22 mouse cellular contexts compared by ENCODE assay signal in genomic region chr4:148198721-148199120, GRCm38 (mm10). TPM values are rescaled to one million over a fixed set of nuclear protein-coding genes. Genes with fewer than 3 reads are reported as not detected.
DNase-seq lines count a peak whose midpoint lies in the region; ATAC-seq and TF ChIP-seq lines count a peak whose summit lies in the region.
"Had no signal": no experiment of that assay in that cellular context is flagged by ENCODE, and none has a peak within 500 bp of the region (broad histone marks: within the 10 kb centered on the region; RNA-seq: fewer than 3 reads in every experiment).

No protein-coding gene starts in this region.

- DNase-seq in forebrain, embryonic 14.5 days (ENCODE audit: low spot score), result no peak
- DNase-seq in brain, embryonic 14.5 days (ENCODE audit: low read depth), result peak; percentile 52
- no peak for DNase-seq in cerebellum, adult 11-12 months
- DNase-seq: adrenal gland, adult 8-10 months; adrenal gland, postnatal 36 days; cerebellum, adult 18-20 months; cerebellum, adult 9-11 months; cerebellum, postnatal 36 days; gastrocnemius, postnatal 10 days; heart, adult 18-20 months; heart, postnatal 10 days; heart, postnatal 4 days; kidney, adult 18-20 months had no signal

- TF ChIP-seq CTCF in brain, embryonic 14.5 days (IDR thresholded peaks at IDR 0.05; ENCODE audit: borderline replicate concordance, extremely low read depth, insufficient read depth, insufficient read length), result no peak

- H3K27ac ChIP-seq in forebrain, embryonic 14.5 days (ENCODE audit: low read depth, low read length), result no peak overlapping the region
- H3K27ac ChIP-seq in forebrain, embryonic 16.5 days (ENCODE audit: low read length), result no peak overlapping the region
- H3K27ac ChIP-seq in midbrain, embryonic 12.5 days (replicated peaks), result no peak overlapping the region
- H3K27ac ChIP-seq in midbrain, embryonic 15.5 days, result no peak overlapping the region
- H3K27ac ChIP-seq in neural tube, embryonic 14.5 days (ENCODE audit: low read depth, low read length), result no peak overlapping the region
- H3K27ac ChIP-seq: embryonic facial prominence, embryonic 13.5 days; heart, embryonic 10.5 days; intestine, embryonic 15.5 days had no signal

- no peak for TF ChIP-seq POLR2A in brain, embryonic 14.5 days (IDR thresholded peaks at IDR 0.05; ENCODE audit: borderline replicate concordance, extremely low read depth, insufficient read depth, insufficient read length, poor library complexity, severe bottlenecking)

- WGBS in forebrain, embryonic 14.5 days, result 35% methylated on average over 10 of the region's 10 CpGs
- WGBS in forebrain, embryonic 16.5 days, result 30% methylated on average over 10 of the region's 10 CpGs
- 33% methylated on average over 10 of the region's 10 CpGs for WGBS in midbrain, embryonic 12.5 days
- WGBS in midbrain, embryonic 15.5 days, result 29% methylated on average over 10 of the region's 10 CpGs
- WGBS in neural tube, embryonic 14.5 days, result 15% methylated on average over 10 of the region's 10 CpGs

- H3K9me3 ChIP-seq in forebrain, embryonic 14.5 days (replicated peaks; ENCODE audit: control insufficient read depth, low read length), result no peaks in the 10 kb centered on the region
- no peaks in the 10 kb centered on the region for H3K9me3 ChIP-seq in forebrain, embryonic 16.5 days (ENCODE audit: control insufficient read depth, low read length)
- no peaks in the 10 kb centered on the region for H3K9me3 ChIP-seq in midbrain, embryonic 12.5 days
- H3K9me3 ChIP-seq in midbrain, embryonic 15.5 days, result no peaks in the 10 kb centered on the region
- H3K9me3 ChIP-seq in neural tube, embryonic 14.5 days (ENCODE audit: control insufficient read depth, low read length), result no peaks in the 10 kb centered on the region
- H3K9me3 ChIP-seq: embryonic facial prominence, embryonic 13.5 days; G1E; heart, embryonic 10.5 days; intestine, embryonic 15.5 days had no signal

- H3K4me1 ChIP-seq in forebrain, embryonic 14.5 days (ENCODE audit: control insufficient read depth, insufficient read depth, low read length), result no peaks in the 10 kb centered on the region
- H3K4me1 ChIP-seq in forebrain, embryonic 16.5 days (replicated peaks; ENCODE audit: control insufficient read depth, insufficient read depth, low read length), result no peaks in the 10 kb centered on the region
- H3K4me1 ChIP-seq in midbrain, embryonic 12.5 days, result peaks cover 13% of the 10 kb centered on the region
- H3K4me1 ChIP-seq in midbrain, embryonic 15.5 days, result peaks cover 6% of the 10 kb centered on the region
- H3K4me1 ChIP-seq in neural tube, embryonic 14.5 days (ENCODE audit: control insufficient read depth, insufficient read depth, low read length), result no peaks in the 10 kb centered on the region; the same call in 1 of the 2 replicates
- H3K4me1 ChIP-seq: embryonic facial prominence, embryonic 13.5 days; heart, embryonic 10.5 days; intestine, embryonic 15.5 days had no signal

- H3K27me3 ChIP-seq in forebrain, embryonic 14.5 days (replicated peaks; ENCODE audit: control insufficient read depth, insufficient read depth, low read length), result no peaks in the 10 kb centered on the region
- no peaks in the 10 kb centered on the region for H3K27me3 ChIP-seq in forebrain, embryonic 16.5 days (replicated peaks; ENCODE audit: control insufficient read depth, insufficient read depth, low read length)
- H3K27me3 ChIP-seq in midbrain, embryonic 12.5 days, result peaks cover 13% of the 10 kb centered on the region; the same call in 1 of the 2 replicates
- no peaks in the 10 kb centered on the region; the same call in 1 of the 2 replicates for H3K27me3 ChIP-seq in midbrain, embryonic 15.5 days (replicated peaks)
- no peaks in the 10 kb centered on the region for H3K27me3 ChIP-seq in neural tube, embryonic 14.5 days (ENCODE audit: control insufficient read depth, insufficient read depth, low read length)

- no peak overlapping the region for H3K4me3 ChIP-seq in forebrain, embryonic 14.5 days (ENCODE audit: low read depth, low read length)
- H3K4me3 ChIP-seq in forebrain, embryonic 16.5 days (replicated peaks; ENCODE audit: low read length), result no peak overlapping the region
- H3K4me3 ChIP-seq in midbrain, embryonic 12.5 days, result no peak overlapping the region
- no peak overlapping the region for H3K4me3 ChIP-seq in midbrain, embryonic 15.5 days
- no peak overlapping the region for H3K4me3 ChIP-seq in neural tube, embryonic 14.5 days (ENCODE audit: low read depth, low read length)
- H3K4me3 ChIP-seq: embryonic facial prominence, embryonic 13.5 days; heart, embryonic 10.5 days; intestine, embryonic 15.5 days had no signal

- H3K36me3 ChIP-seq in forebrain, embryonic 14.5 days (ENCODE audit: control insufficient read depth, insufficient read depth, low read length), result no peaks in the 10 kb centered on the region
- no peaks in the 10 kb centered on the region for H3K36me3 ChIP-seq in forebrain, embryonic 16.5 days (ENCODE audit: control insufficient read depth, insufficient read depth)
- no peaks in the 10 kb centered on the region for H3K36me3 ChIP-seq in midbrain, embryonic 12.5 days
- H3K36me3 ChIP-seq in midbrain, embryonic 15.5 days (replicated peaks), result no peaks in the 10 kb centered on the region
- no peaks in the 10 kb centered on the region for H3K36me3 ChIP-seq in neural tube, embryonic 14.5 days (ENCODE audit: control insufficient read depth, insufficient read depth, low read length)
- H3K36me3 ChIP-seq: embryonic facial prominence, embryonic 13.5 days; G1E; heart, embryonic 10.5 days; intestine, embryonic 15.5 days had no signal

- no peak overlapping the region for H3K4me2 ChIP-seq in forebrain, embryonic 14.5 days (ENCODE audit: low read length)
- no peak overlapping the region for H3K4me2 ChIP-seq in forebrain, embryonic 16.5 days (ENCODE audit: low read length)
- no peak overlapping the region for H3K4me2 ChIP-seq in midbrain, embryonic 12.5 days (replicated peaks)
- no peak overlapping the region for H3K4me2 ChIP-seq in midbrain, embryonic 15.5 days
- H3K4me2 ChIP-seq in neural tube, embryonic 14.5 days (ENCODE audit: low read depth, low read length), result 0 out of 2 replicates have a peak overlapping the region, but pooled peaks have one; percentile 11
- H3K4me2 ChIP-seq: embryonic facial prominence, embryonic 13.5 days; intestine, embryonic 15.5 days had no signal

- ATAC-seq in forebrain, embryonic 14.5 days, result no peak
- ATAC-seq in forebrain, embryonic 16.5 days, result no peak
- no peak for ATAC-seq in midbrain, embryonic 12.5 days (ENCODE audit: low FRiP score, low read depth)
- no peak for ATAC-seq in midbrain, embryonic 15.5 days (replicated peaks)
- ATAC-seq in neural tube, embryonic 14.5 days (ENCODE audit: low read depth), result peak; percentile 60; the same call in 1 of the 2 replicates
- ATAC-seq: intestine, embryonic 15.5 days had no signal

- 0 out of 2 replicates have a peak overlapping the region, but pooled peaks have one; percentile 8 for H3K9ac ChIP-seq in forebrain, embryonic 14.5 days (ENCODE audit: low read length)
- no peak overlapping the region for H3K9ac ChIP-seq in forebrain, embryonic 16.5 days (replicated peaks; ENCODE audit: low read depth, low read length)
- peak overlapping the region; percentile 15; the same call in 1 of the 2 replicates for H3K9ac ChIP-seq in midbrain, embryonic 12.5 days (replicated peaks)
- H3K9ac ChIP-seq in midbrain, embryonic 15.5 days, result no peak overlapping the region
- H3K9ac ChIP-seq in neural tube, embryonic 14.5 days (replicated peaks; ENCODE audit: low read depth, low read length), result no peak overlapping the region
- H3K9ac ChIP-seq: embryonic facial prominence, embryonic 13.5 days; intestine, embryonic 15.5 days had no signal

RNA-seq across cellular contexts. Expression of gene Fbxo2, which starts 38.3 kb away (rescaled TPM):
- 2.2 and 3.2 TPM in 2 replicates for polyA plus RNA-seq in forebrain, embryonic 14.5 days (2014; fragmentation: Nextera tagmentation; extraction: Ambion mirVana)
- polyA plus RNA-seq in forebrain, embryonic 16.5 days (2015; fragmentation: Nextera tagmentation; extraction: Ambion mirVana), result 4.3 and 4.7 TPM in 2 replicates
- polyA plus RNA-seq in midbrain, embryonic 12.5 days (2016; fragmentation: Nextera tagmentation; extraction: Ambion mirVana), result 1.5 and 2.1 TPM in 2 replicates
- polyA plus RNA-seq in midbrain, embryonic 15.5 days (2015; fragmentation: Nextera tagmentation; extraction: Ambion mirVana), result 5.9 and 6.2 TPM in 2 replicates
- polyA plus RNA-seq in brain, embryonic 14.5 days (2012; rRNA removed), result 2.6 and 5.1 TPM in 2 replicates
- polyA plus RNA-seq in neural tube, embryonic 14.5 days (2014; fragmentation: Nextera tagmentation; extraction: Ambion mirVana), result 7.4 and 10.4 TPM in 2 replicates
- polyA plus RNA-seq: heart, embryonic 14.5 days had no signal

RNA-seq across cellular contexts. Expression of gene Fbxo44, which starts 38.4 kb away (rescaled TPM):
- polyA plus RNA-seq in forebrain, embryonic 14.5 days (2014; fragmentation: Nextera tagmentation; extraction: Ambion mirVana), result 70.6 and 76.3 TPM in 2 replicates
- polyA plus RNA-seq in forebrain, embryonic 16.5 days (2015; fragmentation: Nextera tagmentation; extraction: Ambion mirVana), result 60.3 and 67.1 TPM in 2 replicates
- polyA plus RNA-seq in midbrain, embryonic 12.5 days (2016; fragmentation: Nextera tagmentation; extraction: Ambion mirVana), result 77.4 and 79.8 TPM in 2 replicates
- polyA plus RNA-seq in midbrain, embryonic 15.5 days (2015; fragmentation: Nextera tagmentation; extraction: Ambion mirVana), result 93.3 and 97.6 TPM in 2 replicates
- polyA plus RNA-seq in brain, embryonic 14.5 days (2012; rRNA removed), result 122 and 144 TPM in 2 replicates
- polyA plus RNA-seq in neural tube, embryonic 14.5 days (2014; fragmentation: Nextera tagmentation; extraction: Ambion mirVana), result 99.4 and 116 TPM in 2 replicates

RNA-seq across cellular contexts. Expression of gene Fbxo6, which starts 46.8 kb away (rescaled TPM):
- polyA plus RNA-seq in forebrain, embryonic 14.5 days (2014; fragmentation: Nextera tagmentation; extraction: Ambion mirVana), result 19.0 and 20.6 TPM in 2 replicates
- polyA plus RNA-seq in forebrain, embryonic 16.5 days (2015; fragmentation: Nextera tagmentation; extraction: Ambion mirVana), result 14.4 and 17.7 TPM in 2 replicates
- 14.6 and 17.1 TPM in 2 replicates for polyA plus RNA-seq in midbrain, embryonic 12.5 days (2016; fragmentation: Nextera tagmentation; extraction: Ambion mirVana)
- 21.6 and 21.7 TPM in 2 replicates for polyA plus RNA-seq in midbrain, embryonic 15.5 days (2015; fragmentation: Nextera tagmentation; extraction: Ambion mirVana)
- 18.1 and 25.3 TPM in 2 replicates for polyA plus RNA-seq in brain, embryonic 14.5 days (2012; rRNA removed)
- 18.0 and 19.7 TPM in 2 replicates for polyA plus RNA-seq in neural tube, embryonic 14.5 days (2014; fragmentation: Nextera tagmentation; extraction: Ambion mirVana)

Comparison
In these comparisons a context has a peak if more than half of its experiments do, and no peak if none do; other contexts are left out.
1. H3K9ac ChIP-seq: peak in forebrain, embryonic 14.5 days (single experiment) and midbrain, embryonic 12.5 days (single experiment); none in forebrain, embryonic 16.5 days (single experiment), midbrain, embryonic 15.5 days (single experiment) and neural tube, embryonic 14.5 days (single experiment).